Mouse (Mus musculus): Measurements from ENCODE around the gene Hnrnpll. TPM values are rescaled to one million over a fixed set of nuclear protein-coding genes. Genes with fewer than 3 reads are reported as not detected.
"Not testable (repeated sequence)": the region's sequence is repeated elsewhere in the genome, so short reads cannot be mapped to it uniquely, and the experiment has no call there.

Hnrnpll gene
- total RNA-seq, 2 experiments from 2014 or later = 55.6 to 106 TPM

DNA sequence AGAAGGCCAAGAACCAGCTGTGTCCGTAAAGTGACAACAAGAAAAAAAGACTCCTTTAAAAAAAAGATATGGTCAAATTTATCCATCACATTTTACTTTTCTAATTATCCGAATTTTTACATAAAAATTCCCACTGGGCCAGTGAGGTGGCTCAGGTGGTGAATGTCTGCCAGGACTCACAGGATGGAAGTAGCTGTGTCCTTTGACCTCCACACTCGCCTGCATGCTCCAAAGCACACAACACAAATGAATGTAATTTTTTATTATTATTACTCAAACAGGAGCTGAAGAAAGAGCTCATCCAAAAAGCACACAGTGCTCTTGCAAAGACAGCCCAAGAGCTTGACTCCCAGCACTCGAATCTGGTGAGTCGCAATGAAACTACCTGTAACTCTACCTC lies 2.0 kb downstream of the Hnrnpll start:
- ATAC-seq (replicated peaks; ENCODE audit: poor library complexity) = no peak

DNA sequence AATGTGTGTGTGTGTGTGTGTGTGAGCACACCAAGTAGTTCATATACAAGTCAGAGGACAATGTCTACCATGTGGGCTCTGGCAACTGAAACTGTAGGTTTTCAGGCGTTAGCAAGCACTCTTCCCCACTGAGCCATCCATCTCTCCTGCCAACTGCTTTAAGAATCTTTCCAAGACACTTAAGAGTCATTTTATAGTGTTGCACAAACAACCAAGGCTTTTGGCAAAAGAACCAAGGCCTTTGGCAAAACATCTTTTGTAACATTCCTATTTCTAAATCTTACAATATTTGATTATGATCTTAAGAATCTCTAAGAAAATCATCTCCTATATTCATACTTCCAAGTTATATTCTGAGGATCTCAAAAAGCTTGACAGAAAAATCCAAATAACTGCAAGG lies 2.4 kb downstream of the Hnrnpll start:
- no peak for ATAC-seq (replicated peaks; ENCODE audit: poor library complexity)

DNA sequence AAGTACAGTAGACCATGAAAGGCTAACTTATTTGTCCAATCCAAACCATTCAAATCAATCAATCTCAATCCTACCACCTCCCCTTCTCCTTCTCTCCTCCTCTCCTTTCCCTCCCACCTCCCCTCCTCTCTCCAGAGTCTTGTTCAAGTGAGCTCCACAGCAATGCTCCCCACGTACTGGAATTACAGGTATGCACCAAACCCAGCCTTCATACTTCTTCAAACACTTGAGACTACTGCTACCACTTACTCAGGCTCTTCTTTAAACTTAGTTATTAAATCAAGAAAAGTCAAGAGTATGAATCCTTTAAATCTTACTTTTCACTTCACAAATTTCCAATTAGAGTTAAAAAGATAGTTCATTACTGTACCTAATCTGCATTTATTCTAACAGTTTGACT lies 3.6 kb downstream of the Hnrnpll start:
- ATAC-seq (replicated peaks; ENCODE audit: poor library complexity) = no peak

DNA sequence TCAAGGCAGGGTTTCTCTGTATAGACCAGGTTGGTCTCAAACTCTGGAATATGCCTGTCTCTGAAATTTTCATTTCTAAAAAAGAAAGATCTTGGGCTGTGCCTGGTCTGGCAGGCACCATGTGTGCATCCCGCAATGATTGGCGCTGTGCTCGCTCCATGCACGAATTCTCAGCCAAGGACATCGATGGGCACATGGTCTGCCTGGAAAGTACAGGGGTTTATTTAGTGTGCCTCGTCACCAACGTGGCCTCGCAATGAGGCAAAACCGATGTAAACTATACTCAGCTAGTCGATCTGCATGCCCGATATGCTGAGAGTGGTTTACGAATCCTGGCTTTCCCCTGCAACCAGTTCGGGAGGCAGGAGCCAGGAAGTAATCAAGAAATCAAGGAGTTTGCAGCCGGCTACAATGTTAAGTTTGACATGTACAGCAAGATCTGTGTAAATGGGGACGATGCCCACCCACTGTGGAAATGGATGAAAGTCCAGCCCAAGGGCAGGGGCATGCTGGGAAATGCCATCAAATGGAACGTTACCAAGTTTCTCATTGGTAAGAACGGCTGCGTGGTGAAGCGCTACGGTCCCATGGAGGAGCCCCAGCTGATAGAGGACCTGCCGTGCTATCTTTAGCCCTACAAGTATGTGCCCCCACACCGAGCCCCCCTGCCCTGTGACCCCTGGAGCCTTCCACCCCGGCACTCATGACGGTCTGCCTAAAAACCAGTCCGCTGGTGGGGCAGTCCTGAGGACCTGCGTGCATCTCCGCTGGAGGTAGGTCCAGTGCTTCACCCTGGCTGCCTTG lies 8.0 kb downstream of the Hnrnpll start:
- ATAC-seq (replicated peaks; ENCODE audit: poor library complexity) = no peak

DNA sequence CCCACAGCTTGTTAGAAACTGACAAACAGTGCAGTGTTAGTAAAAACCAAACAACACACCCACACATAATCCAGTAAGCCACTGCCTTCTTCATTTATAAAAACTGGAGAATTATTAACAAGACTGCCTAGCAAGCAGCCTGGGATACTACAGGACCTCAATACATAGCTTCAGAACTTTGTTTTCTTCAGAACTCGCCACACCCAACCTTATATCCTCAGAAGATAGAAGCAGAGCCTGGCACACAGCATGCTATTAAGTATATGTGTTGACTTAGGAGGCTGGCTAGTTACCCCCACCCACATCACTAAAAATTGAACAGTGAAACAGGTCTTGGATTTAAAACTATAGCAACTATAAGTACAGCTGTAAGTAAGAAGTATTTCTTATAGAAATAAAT lies 10.5 kb downstream of the Hnrnpll start:
- ATAC-seq (replicated peaks; ENCODE audit: poor library complexity) = no peak

DNA sequence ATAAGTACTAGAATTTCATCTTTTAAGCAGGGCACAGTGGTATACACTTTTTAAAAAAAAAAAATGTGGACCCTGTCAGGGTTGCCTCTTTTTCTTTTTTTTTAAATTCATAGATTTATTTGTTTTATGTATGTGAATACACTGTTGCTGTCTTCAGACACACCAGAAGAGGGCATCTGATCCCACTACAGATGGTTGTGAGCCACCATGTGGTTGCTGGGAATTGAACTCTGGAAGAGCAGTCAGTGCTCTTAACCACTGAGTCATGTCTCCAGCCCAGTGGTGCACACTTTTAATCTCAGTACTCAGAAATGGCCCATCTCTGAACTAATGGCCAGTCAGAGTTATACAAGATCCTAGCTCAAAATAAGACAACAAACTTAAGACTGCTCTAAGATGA lies 12.8 kb downstream of the Hnrnpll start:
- not testable (repeated sequence) for ATAC-seq (replicated peaks; ENCODE audit: poor library complexity)

DNA sequence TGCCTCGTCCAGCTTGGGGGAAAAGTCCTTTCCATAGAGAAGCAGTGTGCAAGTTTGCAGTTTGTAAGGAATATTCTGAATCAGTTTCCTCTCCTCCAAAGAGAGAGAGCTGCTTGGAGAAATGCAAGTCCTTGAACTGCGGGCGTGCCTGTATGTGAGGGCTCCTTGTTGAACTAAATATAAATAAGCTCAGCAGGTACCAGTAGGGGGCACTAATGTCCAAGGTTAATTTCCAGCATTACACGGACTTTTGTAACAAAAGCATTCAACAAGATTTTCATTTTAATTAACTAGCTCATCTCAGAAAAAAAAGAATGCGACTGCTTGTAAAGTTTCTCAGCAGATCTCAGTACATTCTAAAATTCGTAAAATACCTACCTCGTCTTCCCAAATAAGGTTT lies 13.9 kb downstream of the Hnrnpll start:
- ATAC-seq (replicated peaks; ENCODE audit: poor library complexity) = peak; percentile 92

DNA sequence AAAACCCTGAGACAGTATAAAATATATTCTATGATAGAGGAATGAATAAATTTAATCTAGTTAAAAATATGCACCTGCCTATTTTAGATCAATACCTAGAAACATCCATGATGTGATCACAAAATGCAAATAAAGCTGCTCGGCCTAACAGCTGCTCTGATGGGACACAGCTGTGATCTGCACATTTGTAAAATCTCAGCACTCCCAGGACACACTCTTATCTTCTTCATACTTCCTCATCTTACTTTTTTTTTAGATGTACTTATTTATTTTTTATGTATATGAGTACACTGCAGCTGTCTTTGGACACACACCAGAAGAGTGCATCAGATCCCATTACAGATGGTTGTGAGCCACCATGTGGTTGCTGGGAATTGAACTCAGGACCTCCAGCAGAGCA lies 20.4 kb downstream of the Hnrnpll start:
- no peak for ATAC-seq (replicated peaks; ENCODE audit: poor library complexity)

DNA sequence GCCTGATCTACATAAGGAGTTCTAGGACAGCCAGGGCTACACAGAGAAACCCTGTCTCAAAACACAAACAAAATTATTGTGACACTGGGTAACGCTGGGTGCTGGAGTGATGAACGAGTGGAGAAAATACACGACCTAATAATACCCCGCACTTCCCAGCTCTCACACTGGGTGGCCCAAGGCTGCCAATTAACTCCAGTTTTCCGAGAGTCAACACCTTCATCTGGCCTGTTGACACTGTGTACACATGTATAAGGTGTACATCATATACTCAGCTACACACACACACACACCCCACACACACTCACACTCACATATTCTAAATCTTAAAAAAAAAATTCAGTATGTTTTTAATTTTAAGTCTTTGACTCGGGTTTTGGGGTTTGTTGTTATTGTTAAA lies 33.5 kb downstream of the Hnrnpll start:
- 0 out of 2 replicates have a peak, but pooled peaks have one; percentile 26 for ATAC-seq (replicated peaks; ENCODE audit: poor library complexity)

DNA sequence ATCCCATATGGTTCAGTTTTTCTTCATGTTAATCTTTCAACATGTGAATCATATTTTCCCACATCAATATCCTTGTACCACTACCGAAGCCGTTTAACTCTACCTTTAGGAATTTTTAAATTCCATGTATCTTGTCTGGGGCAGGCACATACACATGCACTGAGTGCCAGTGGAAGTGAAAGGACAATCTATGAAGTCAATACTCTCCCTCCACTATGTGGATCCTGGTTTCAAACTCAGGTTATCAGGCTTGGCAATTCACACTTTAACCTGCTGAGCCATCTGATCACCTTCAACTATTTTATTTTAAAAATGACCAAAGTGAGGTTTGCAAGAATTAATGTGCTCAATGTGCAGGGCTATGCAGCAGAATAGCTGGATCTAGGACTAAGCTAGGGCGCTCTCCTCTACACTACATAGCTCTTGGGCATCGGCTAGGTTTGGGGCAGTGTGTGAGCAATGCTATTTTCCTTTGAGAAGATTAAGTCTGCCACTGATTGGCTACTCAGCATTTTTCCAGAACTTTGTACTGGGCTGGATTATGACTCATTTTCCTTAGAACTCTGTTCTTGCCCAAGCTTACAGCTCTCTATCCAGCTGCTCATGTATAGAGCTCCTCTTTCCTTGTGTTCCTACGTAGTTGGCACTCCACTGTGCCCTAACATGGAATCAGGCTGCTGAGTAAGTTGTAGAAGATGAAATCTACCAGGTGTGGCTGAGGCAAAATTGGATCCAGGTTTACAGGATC lies 35.8 kb downstream of the Hnrnpll start:
- no peak for ATAC-seq (replicated peaks; ENCODE audit: poor library complexity)

DNA sequence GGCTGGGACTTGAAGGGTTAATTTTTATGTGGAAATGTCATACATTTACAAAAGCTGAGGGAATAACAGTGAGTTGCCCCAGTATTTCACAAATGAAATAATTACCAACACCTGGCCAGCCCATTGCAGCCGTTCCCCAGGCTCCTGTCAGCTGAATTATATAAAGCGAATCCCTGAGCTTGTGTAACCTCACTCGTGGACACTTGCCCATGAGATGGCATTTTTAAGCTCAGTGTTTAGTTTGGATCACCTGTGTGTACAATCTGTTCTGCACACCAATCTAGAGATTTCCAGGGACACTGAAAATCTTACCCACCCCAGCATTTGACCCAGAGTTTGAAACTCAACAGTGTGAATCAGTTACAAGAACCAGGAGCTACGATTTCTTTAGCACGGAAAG lies 40.0 kb downstream of the Hnrnpll start:
- ATAC-seq (replicated peaks; ENCODE audit: poor library complexity) = no peak

DNA sequence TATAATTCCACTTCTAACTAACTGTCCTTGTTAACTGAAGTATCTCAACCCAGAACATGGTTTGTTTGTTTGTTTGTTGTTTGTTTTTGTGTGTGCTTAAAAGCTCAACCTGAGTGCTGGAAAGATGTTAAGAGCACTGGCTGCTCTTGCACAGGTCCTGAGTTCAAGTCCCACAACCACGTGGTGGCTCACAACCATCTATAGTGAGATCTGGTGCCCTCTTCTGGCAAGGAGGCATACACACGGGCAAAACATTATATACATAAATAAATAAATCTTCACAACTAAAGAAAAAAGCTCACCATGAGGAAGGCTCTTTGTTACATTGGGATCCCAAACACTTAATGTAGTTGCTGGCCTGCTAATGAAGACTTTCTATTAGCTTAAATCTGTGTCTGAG lies 41.6 kb downstream of the Hnrnpll start:
- ATAC-seq (replicated peaks; ENCODE audit: poor library complexity) = no peak

DNA sequence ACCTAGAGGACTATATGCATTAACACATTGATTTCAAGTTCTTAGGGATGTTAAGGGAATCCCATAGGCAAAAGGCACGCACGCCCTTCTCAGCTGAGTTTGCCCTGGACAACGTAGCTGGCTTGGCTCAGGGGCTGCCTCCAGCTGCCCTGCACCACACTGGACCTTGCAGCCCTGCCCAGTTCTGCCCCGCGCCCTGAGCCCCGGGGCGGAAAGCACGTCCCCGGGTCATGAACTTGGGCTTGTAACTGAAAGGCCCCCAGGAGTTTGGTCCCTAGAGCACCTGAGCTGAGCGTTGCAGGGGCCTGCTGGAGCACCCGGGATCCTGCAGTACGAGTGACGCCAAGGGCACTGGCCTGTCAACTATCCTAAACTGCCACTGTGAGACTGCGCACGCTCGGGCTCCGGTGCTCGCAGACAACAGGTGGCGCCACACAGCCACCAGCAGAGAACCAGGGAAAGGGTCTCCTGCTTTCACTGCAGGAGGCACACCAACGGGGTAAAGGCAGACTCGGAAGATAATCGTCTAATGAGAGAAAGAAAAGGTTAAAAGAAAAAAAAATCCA lies 43.1 kb downstream of the Hnrnpll start:
- ATAC-seq (replicated peaks; ENCODE audit: poor library complexity) = peak; percentile 48

DNA sequence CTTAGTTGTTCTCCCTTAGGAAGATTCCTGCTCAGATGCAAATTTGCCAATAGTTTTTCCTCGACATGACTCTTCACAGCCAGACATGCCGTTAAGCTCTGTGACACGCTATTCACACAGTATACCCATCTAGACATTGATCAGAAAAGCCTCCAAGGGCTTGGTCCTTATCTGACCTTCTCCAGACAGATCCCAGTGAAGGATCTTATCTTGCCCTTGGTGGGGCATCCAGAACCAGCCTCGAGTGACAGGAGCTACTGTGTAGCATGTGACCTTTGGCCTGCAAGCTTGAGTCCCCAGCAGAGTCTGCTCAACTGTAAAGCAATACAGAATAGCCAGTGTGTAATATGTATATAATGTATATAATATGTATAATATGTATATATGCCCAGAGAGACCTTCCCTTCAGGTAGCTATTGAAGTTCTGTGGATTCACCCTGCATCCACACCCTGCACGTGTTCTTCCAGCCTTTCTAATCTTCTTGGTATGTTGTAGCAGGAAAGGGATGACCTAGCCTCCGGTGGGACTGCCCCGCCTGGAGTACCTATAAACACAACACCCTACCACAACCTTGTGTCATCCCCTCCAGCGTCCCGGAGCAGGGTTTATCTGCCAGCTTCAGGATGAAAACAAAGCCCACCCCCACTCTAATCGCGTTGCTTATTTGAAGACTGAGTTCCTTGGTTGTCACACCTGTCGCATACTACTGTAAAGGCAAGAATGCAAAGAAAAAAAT lies 43.7 kb downstream of the Hnrnpll start:
- ATAC-seq (replicated peaks; ENCODE audit: poor library complexity) = no peak

DNA sequence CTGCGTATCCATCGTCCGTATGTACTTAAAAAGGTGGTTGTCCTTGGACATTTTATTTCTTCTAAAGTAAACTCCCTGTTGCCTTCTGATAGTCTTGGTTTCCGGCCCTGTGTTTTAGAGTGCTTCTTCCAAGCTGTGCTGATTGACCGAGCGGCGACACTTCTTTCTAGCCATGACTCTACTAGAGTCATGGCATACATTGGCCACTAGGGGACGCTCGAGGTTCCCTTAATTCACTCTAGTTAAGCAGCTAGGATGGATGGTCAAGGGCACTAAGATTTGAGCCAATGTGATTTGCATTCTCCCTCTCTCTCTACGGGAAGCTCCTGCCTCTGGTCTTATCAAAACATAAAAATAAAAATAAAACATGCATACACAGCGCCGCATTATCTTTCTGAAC lies 44.7 kb downstream of the Hnrnpll start:
- peak; percentile 56 for ATAC-seq (replicated peaks; ENCODE audit: poor library complexity)

DNA sequence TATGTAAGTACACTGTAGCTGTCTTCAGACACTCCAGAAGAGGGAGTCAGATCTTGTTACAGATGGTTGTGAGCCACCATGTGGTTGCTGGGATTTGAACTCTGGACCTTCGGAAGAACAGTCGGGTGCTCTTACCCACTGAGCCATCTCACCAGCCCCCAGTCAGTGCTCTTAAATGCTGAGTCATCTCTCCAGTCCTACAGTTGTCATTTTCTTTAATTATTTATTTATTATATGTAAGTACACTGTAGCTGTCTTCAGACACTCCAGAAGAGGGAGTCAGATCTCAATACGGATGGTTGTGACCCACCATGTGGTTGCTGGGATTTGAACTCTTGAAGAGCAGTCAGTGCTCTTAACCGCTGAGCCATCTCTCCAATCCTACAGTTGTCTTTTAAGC lies 45.7 kb downstream of the Hnrnpll start:
- not testable (repeated sequence) for ATAC-seq (replicated peaks; ENCODE audit: poor library complexity)

DNA sequence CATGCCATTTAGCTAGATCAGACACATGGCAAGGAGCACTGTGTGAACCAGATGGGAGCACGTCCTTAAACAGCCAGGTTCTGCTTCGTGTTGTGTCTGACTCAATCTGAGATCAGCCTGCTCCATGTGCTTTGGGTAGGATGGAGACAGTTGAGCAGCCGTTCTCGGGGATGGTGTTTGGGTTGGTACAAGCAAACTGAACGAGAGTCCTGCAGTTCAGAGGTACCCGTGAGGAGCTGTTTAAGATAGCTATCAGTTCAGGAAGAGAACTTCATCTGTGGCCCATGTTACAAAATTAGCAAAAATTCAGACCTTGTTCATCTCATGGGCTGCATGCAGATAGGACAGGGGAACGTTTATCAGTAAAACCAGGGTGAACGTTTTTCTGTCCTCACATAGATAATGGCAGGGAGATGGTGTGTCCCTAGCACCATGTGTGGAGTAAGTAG lies 47.7 kb downstream of the Hnrnpll start:
- ATAC-seq (replicated peaks; ENCODE audit: poor library complexity) = peak; percentile 72

DNA sequence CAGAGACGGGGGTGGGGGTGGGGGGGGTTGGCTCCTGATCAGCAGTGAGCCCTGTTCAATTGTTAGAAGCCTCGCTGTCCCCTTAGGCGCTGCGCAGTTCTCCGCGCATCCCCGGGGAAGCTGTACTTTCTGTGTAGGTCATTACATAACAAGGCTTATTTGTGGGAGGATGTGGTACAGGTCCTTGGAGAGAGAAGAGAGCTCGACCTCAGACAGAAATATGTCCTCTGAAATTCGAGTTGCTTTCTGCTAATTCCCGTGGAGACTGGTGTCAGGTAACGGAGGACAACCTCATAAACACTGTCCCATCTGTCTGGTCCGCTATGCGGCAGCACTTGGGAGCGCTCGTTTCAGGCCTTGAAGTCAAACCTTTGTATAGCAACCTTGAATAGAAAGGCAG lies 52.2 kb downstream of the Hnrnpll start:
- no peak for ATAC-seq (replicated peaks; ENCODE audit: poor library complexity)

DNA sequence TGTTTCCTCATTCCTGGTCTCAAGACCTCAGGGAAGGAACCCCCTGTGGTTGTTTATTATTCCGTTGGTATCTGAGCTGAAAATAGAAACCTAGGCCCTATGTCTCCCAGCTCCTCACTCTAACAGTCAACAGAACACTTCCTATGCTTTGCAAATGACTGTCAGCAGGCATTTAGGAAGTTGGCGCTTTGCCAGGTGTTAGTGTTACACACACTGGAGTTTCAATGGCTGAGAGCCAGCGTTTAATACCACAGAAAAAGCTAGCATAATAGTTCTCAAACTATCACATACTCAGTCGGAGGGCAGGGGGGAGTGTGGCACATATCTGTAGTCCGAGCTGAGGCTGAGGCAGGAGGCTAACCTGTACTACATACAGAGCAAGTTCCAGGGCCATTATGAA lies 53.3 kb downstream of the Hnrnpll start:
- peak; percentile 44; the same call in 1 of the 2 replicates for ATAC-seq (replicated peaks; ENCODE audit: poor library complexity)

DNA sequence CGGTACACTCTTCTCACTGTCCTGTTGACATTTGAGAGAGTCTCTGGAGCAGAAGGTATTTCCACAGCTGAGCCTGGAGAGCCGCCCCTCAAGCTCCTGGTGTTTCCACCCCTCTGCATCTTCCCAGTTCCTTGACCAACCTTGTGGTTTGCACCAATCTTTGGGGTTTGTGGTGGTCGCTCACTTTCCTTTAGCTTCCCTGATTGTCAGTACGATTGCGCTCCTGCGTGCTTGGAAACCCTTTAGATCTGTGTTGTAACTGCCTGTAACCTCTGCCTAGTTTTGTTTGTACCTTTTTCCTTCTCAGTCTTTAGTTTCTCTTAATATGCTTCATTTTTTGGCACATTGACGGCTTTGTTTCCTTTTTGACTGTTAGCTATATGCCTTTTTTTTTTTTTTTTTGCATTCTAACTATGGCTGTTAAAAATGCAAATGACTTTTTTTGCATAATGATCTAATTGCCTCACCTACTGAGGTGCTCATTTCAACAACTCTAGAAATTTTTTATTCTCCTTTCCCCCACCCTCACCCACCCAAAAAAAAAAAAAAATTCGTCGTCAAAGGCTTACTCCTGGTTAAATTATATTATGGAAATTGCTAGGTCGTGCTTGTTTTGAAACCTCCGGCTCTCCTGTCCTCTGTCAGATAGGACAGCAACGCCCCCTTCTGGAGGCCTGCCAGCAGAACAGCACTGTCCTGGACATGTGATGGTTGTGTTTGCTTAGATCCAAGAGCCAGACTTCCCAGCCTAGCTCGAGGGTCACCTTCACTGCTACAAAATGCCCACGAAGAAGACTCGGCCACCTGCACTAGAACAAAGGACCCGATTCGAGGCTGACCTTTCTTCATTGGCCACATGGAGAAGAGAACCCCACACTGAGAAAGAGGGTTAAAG lies 57.5 kb downstream of the Hnrnpll start:
- ATAC-seq (replicated peaks; ENCODE audit: poor library complexity) = peak; percentile 73

Measured in megakaryocyte progenitor cell, adult 5-6 weeks (primary cell).